Comparison of ENCODE assay signal across 8 mouse cellular contexts in genomic region chr7:26835059-26835458, GRCm38 (mm10). TPM values are rescaled to one million over a fixed set of nuclear protein-coding genes. Genes with fewer than 3 reads are reported as not detected.
"Had no signal": no experiment of that assay in that cellular context is flagged by ENCODE, and none has a peak within 500 bp of the region (broad histone marks: within the 10 kb centered on the region; RNA-seq: fewer than 3 reads in every experiment).

Gene Cyp2a5, plus strand, starts transcription at chr7:26835305.

RNA-seq across cellular contexts. Expression of gene Cyp2a5, which starts in this region (rescaled TPM):
- polyA plus RNA-seq: kidney, embryonic 15.5 days; limb, embryonic 10.5 days; limb, embryonic 14.5 days; liver, embryonic 12.5 days; lung, embryonic 14.5 days; midbrain, embryonic 10.5 days; neural tube, embryonic 13.5 days; stomach, embryonic 14.5 days had no signal
